Mouse (Mus musculus) liver, embryonic 11.5 days (tissue): ENCODE data around the gene Hfm1. TPM values are rescaled to one million over a fixed set of nuclear protein-coding genes. Genes with fewer than 3 reads are reported as not detected.
A peak's percentile ranks its signal among the peaks of the same experiment; 100 is the strongest.

Source experiments
- ATAC-seq: fragments of 200-750 bp; cut with Nextera tagmentation; replicated peaks from 2 replicates; pipeline ENCODE4 v1.8.0; 2017; ENCODE audit warnings: moderate number of reproducible peaks, mild to moderate bottlenecking, moderate TSS enrichment, moderate library complexity; ENCODE audit not compliant: low FRiP score
- DNase-seq: peaks from one replicate; pipeline ENCODE4 v3.0.0-alpha.2; 2017; ENCODE audit warnings: low spot score
- H3K27ac ChIP-seq: fragments of 300-500 bp; sonication (generic); 2 replicates; pipeline ENCODE4 v1.5.1; 2014; ENCODE audit warnings: mild to moderate bottlenecking, low read depth, low read length, control low read depth
- H3K27me3 ChIP-seq: fragments of 300-500 bp; sonication (generic); replicated peaks from 2 replicates; pipeline ENCODE4 v1.6.1; 2014; ENCODE audit warnings: low read length, mixed read lengths; ENCODE audit not compliant: control insufficient read depth, insufficient read depth
- H3K36me3 ChIP-seq: fragments of 300-500 bp; sonication (generic); 2 replicates; pipeline ENCODE4 v1.6.1; 2014; ENCODE audit warnings: mild to moderate bottlenecking, low read length, moderate library complexity, mixed read lengths; ENCODE audit not compliant: control insufficient read depth, insufficient read depth
- H3K4me1 ChIP-seq: fragments of 300-500 bp; sonication (generic); replicated peaks from 2 replicates; pipeline ENCODE4 v1.6.1; 2014; ENCODE audit warnings: low read length, mixed read lengths; ENCODE audit not compliant: control insufficient read depth, insufficient read depth
- H3K4me2 ChIP-seq: fragments of 300-500 bp; sonication (generic); 2 replicates; pipeline ENCODE4 v1.6.1; 2014; ENCODE audit warnings: mild to moderate bottlenecking, control low read depth, moderate library complexity
- H3K4me3 ChIP-seq: fragments of 300-500 bp; sonication (generic); 2 replicates; pipeline ENCODE4 v1.5.1; 2014; ENCODE audit warnings: low read depth, low read length, control low read depth
- H3K9ac ChIP-seq: fragments of 300-500 bp; sonication (generic); 2 replicates; pipeline ENCODE4 v1.6.1; 2014; ENCODE audit warnings: low read depth, low read length, control low read depth
- H3K9me3 ChIP-seq: fragments of 300-500 bp; sonication (generic); 2 replicates; pipeline ENCODE4 v1.6.1; 2016; ENCODE audit warnings: low read length, inconsistent platforms, mixed read lengths; ENCODE audit not compliant: control insufficient read depth
- WGBS: fragments of 180-500 bp; shearing (Covaris S2); extraction: QIAGEN DNeasy Blood & Tissue Kit; methylation state at CpG from one replicate; pipeline ENCODE4 v1.1.7; 2014; 5-methylcytosine and 5-hydroxymethylcytosine counted together
- polyA plus RNA-seq: library from polyadenylated mRNA; unstranded; fragments of >200 nt; fragmentation: Nextera tagmentation; extraction: Ambion mirVana; gene quantifications from 2 replicates; pipeline ENCODE4 v1.2.1, GENCODE M21; 2014

Gene Hfm1
- polyA plus RNA-seq, 1 experiment from 2014 or later: 0.41 TPM

DNA sequence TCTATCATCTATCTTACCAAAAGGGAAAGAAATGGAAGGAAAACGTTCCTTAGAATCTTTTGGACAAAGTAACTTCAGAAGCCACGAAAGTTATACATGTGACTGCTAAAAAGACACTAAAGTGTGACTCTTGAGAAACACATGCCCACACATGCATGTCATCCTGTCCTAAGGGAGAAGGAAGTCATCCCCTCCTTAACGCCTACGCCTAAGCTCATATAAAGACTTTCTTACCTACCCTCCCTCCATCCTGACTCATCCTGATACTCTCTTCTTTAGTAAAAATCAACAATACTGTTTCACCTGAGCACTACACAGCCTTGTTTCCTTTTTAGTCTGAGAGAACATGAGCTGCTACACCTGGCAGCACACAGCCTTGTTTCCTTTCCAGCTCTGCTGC lies 40.6 kb downstream of the Hfm1 start:
- no peaks in the 10 kb centered on the region for H3K27me3 ChIP-seq
- WGBS: 76% methylated on average over 4 of the region's 4 CpGs
- ATAC-seq: no peak
- no peak for DNase-seq
- H3K4me1 ChIP-seq: no peaks in the 10 kb centered on the region
- no peak overlapping the region for H3K9ac ChIP-seq
- H3K36me3 ChIP-seq: no peaks in the 10 kb centered on the region
- no peaks in the 10 kb centered on the region for H3K9me3 ChIP-seq
- H3K4me3 ChIP-seq: no peak overlapping the region
- no peak overlapping the region for H3K27ac ChIP-seq
- no peak overlapping the region for H3K4me2 ChIP-seq

DNA sequence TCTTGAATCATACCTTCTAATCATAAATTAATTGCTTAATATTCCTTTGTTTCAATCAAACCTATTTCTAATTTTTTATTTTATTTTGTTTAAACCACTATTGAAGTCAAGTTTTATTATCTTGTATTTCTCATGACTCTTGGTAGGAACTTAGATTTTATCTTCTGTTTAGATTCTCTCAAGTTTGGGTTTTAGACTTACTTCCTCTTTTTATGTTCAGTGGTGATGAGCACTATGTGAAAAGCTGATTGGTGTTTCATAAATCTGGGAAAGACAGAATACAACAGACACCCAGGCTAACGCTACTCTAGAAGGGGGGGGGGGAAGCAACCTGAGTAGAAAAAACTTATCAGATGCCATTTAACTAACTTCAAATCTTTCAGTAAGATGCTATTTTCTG lies 49.7 kb downstream of the Hfm1 start:
- WGBS: 46% methylated on average over 1 of the region's 1 CpGs
- Histone ChIP-seq H3K27me3 (no peaks in the 10 kb centered on the region), H3K9me3 (no peaks in the 10 kb centered on the region), H3K4me2 (no peak overlapping the region), H3K27ac (no peak overlapping the region), H3K9ac (no peak overlapping the region), H3K4me1 (no peaks in the 10 kb centered on the region), H3K36me3 (no peaks in the 10 kb centered on the region), H3K4me3 (no peak overlapping the region)
- ATAC-seq (no peak), DNase-seq (no peak)

DNA sequence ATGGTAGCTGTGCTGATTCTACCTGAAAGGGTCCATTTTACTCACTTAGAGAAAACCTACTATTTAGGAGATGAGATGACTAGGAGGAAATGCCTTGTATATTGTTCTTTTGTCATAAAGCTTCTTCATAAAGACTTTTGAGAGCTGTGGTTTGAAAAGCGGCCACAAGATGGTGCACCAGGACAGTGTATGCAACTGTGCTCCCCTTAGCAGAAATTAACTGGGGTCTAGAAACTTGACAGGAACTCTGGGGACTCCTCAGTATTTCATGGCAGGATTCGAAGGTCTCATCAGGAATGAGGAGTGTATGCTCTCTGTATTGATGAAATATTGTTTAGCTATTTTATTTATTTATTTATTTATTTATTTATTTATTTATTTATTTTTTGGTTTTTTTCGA lies 65.7 kb downstream of the Hfm1 start:
- Histone ChIP-seq H3K4me1 (no peaks in the 10 kb centered on the region), H3K36me3 (no peaks in the 10 kb centered on the region), H3K27ac (no peak overlapping the region), H3K9ac (no peak overlapping the region), H3K9me3 (no peaks in the 10 kb centered on the region), H3K4me2 (no peak overlapping the region), H3K27me3 (no peaks in the 10 kb centered on the region), H3K4me3 (no peak overlapping the region)
- ATAC-seq: no peak; the same call in 1 of the 2 replicates
- 38% methylated on average over 3 of the region's 3 CpGs for WGBS
- peak; percentile 37 for DNase-seq

DNA sequence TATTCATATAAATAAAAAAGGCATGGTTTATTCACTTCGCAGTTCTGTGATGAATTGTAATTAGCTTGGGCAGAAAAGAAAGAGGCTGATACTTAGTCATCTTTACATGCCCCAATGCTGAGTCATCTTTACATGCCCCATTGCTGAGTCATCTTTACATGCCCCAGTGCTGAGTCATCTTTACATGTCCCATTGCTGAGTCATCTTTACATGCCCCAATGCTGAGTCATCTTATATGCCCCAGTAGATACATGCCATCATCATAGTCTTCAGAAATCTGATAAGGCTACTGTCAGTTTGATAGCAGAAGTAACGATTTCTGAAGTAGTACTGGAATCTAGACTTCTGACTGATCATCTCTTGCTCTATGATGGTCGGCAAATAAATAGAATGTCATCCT lies 72.8 kb downstream of the Hfm1 start:
- WGBS: 81% methylated on average over 3 of the region's 3 CpGs

DNA sequence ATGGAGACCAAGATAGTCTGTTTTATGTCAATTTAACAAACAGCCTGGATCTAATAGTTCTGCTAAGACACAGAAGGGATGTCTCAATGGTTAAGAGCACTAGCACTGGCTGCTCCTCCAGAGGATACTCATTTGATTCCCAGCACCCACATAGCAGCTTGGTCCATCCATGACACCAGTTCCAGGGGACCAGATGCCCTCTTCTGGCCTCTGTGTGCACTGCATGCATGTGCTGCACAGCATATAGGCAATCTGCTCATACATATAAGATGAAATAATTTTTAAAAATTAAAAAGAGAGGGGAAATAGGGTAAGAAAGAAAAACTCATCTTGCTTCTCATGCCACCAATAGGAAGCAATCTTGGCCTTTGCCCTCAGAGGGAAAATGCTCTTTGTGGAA lies 79.1 kb downstream of the Hfm1 start:
- no peaks in the 10 kb centered on the region for H3K27me3 ChIP-seq
- no peak overlapping the region for H3K9ac ChIP-seq
- DNase-seq (no peak), ATAC-seq (no peak)
- no peak overlapping the region for H3K27ac ChIP-seq
- no peaks in the 10 kb centered on the region for H3K36me3 ChIP-seq
- no peaks in the 10 kb centered on the region for H3K4me1 ChIP-seq
- no peak overlapping the region for H3K4me2 ChIP-seq
- H3K4me3 ChIP-seq: no peak overlapping the region
- H3K9me3 ChIP-seq: no peaks in the 10 kb centered on the region; the same call in 1 of the 2 replicates

More for the DNA sequence above, 72.8 kb downstream of the Hfm1 start:
- no peak for ATAC-seq
- H3K27me3 ChIP-seq: no peaks in the 10 kb centered on the region
- H3K4me2 ChIP-seq: no peak overlapping the region
- no peaks in the 10 kb centered on the region for H3K36me3 ChIP-seq
- H3K9ac ChIP-seq: no peak overlapping the region
- no peaks in the 10 kb centered on the region for H3K4me1 ChIP-seq
- DNase-seq: no peak
- no peak overlapping the region for H3K27ac ChIP-seq
- H3K9me3 ChIP-seq: no peaks in the 10 kb centered on the region
- H3K4me3 ChIP-seq: no peak overlapping the region

DNA sequence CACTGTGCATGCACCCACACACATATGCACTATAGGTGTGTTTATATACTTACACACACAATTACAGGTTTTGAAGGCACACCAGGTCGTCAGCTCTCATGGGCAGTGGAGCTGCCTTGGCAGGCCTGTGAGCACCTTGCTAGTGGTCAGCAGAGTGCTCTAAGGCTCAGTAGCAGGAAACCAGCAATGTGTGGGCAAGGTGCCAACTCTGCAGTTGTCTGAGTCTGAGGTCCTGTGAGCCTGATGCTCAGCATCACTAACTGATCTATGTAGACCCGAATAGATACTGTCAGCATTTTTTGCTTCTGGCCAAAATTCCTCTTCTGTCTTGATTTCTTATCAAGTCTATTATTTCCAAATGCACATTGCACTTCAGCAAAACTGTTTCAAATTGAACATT lies 82.2 kb downstream of the Hfm1 start:
- Histone ChIP-seq H3K36me3 (no peaks in the 10 kb centered on the region), H3K9me3 (no peaks in the 10 kb centered on the region; the same call in 1 of the 2 replicates), H3K9ac (no peak overlapping the region), H3K27me3 (no peaks in the 10 kb centered on the region), H3K4me1 (no peaks in the 10 kb centered on the region), H3K4me2 (no peak overlapping the region), H3K4me3 (no peak overlapping the region), H3K27ac (no peak overlapping the region)
- no peak for ATAC-seq
- WGBS: 74% methylated on average over 2 of the region's 2 CpGs
- no peak for DNase-seq

DNA sequence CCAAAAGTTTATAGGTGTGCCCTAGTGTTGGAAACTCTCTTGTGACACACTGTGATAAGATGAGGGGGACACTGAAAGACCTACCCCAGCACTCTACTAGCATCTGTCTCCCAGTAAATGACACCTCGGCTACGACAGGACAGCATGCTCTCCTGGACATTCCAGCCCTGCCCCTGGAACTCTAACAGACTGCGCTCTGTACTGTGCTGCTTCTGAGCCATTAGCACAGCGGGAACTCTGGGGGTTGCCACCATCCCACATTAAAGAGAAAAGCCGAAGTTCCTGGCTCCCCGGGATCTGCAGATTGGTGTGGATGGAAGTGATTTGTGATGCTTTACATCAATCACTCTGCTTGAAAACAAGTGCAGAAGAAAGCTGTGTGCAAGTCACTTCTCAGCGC lies 93.1 kb downstream of the Hfm1 start:
- Histone ChIP-seq H3K27ac (no peak overlapping the region), H3K4me1 (no peaks in the 10 kb centered on the region), H3K4me3 (no peak overlapping the region), H3K9me3 (no peaks in the 10 kb centered on the region), H3K9ac (no peak overlapping the region), H3K4me2 (no peak overlapping the region), H3K27me3 (no peaks in the 10 kb centered on the region), H3K36me3 (no peaks in the 10 kb centered on the region)
- WGBS: 42% methylated on average over 7 of the region's 7 CpGs
- ATAC-seq (no peak), DNase-seq (no peak)

DNA sequence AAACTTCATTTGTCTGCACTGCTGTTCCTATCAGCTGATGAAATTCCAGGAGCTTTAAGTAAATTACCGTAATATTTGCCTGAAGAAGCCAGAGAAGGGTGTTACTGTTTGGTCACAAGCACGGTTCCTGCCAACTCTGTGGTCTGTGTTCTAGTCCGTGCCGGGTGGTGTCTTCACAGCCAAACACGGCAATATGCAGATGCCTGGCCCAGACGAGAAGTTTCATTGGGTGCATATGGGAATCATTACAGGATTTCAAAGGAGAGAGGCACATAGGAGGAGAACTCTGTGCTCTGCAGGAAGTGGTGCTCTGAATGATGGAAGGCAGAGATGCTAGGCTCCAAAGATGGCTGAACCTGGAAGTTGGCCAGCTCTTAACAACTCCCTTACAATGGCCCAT lies 94.7 kb downstream of the Hfm1 start:
- Histone ChIP-seq H3K4me3 (no peak overlapping the region), H3K4me2 (no peak overlapping the region), H3K9ac (no peak overlapping the region), H3K36me3 (no peaks in the 10 kb centered on the region), H3K27me3 (no peaks in the 10 kb centered on the region), H3K27ac (no peak overlapping the region), H3K4me1 (no peaks in the 10 kb centered on the region), H3K9me3 (no peaks in the 10 kb centered on the region)
- 77% methylated on average over 6 of the region's 6 CpGs for WGBS
- DNase-seq: no peak
- no peak for ATAC-seq

DNA sequence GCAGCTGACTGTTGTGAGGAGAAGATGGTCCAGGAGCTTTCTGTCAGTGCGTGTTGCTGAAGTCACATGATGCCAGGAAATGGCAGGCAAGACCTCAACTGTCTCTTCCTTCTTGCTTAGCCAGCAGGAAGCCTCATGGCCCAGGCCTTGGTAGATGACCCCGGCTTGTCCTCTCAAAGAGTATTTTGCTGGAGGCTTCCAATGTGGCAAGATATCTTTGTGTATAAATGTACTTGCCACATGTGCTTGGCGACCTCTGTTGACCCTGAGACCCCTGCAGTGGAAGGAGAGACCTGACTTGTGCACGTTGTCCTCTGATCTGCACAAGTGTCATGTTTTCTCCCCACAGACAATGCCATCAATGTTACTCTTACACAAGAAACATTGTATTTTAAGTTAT lies 95.3 kb downstream of the Hfm1 start:
- H3K9me3 ChIP-seq: no peaks in the 10 kb centered on the region
- WGBS: 57% methylated on average over 4 of the region's 4 CpGs
- H3K9ac ChIP-seq: no peak overlapping the region
- no peak overlapping the region for H3K27ac ChIP-seq
- H3K4me1 ChIP-seq: no peaks in the 10 kb centered on the region
- no peak overlapping the region for H3K4me2 ChIP-seq
- DNase-seq: no peak
- peaks cover 5% of the 10 kb centered on the region for H3K27me3 ChIP-seq
- ATAC-seq: no peak
- H3K4me3 ChIP-seq: no peak overlapping the region
- no peaks in the 10 kb centered on the region for H3K36me3 ChIP-seq
